Mouse (Mus musculus): Measurements from ENCODE around the gene Nkapl.

The Nkapl gene

DNA sequence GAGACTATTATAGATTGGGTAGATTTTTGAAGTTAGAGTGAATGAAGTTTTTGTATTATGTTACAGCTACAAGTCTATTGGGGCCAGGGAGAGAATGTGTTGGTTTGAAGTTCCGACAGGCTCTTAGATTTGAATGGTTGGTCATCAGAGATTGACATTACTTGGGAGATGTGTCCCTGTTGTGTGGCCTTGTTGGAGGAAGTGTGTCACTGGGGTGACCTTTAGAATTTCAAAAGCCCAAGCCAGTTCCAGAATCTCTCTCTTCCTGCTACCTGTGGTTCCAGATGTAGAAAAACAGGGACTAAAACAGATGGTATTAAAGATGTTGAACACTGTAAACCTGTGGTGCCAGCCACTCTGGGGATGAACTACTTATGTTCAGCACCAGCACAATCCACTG, 40.7 kb downstream of the Nkapl start:
- in situ Hi-C loops (cut with MseI, MboI): no loop called here

DNA sequence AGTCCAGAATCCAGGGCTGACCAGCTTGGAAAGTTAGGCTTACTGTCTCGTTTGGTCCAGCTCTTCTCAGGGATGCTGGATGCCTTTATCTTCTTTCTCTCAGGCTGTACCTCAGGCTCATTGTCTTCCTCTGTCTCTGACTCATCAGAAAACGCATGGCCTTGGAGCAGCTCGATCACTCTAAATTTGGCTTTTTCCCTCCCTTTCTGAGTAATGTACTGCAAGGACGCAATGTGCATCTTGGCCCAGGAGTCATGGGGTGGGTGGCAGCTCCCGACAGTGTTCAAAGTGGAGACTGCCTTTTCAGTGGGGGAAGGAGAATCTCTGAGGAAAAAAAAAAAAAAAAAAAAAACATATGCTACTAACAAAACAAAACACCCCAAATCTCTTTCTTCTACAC, 45.0 kb downstream of the Nkapl start:
- in situ Hi-C loops (cut with MseI, MboI): no loop called here

DNA sequence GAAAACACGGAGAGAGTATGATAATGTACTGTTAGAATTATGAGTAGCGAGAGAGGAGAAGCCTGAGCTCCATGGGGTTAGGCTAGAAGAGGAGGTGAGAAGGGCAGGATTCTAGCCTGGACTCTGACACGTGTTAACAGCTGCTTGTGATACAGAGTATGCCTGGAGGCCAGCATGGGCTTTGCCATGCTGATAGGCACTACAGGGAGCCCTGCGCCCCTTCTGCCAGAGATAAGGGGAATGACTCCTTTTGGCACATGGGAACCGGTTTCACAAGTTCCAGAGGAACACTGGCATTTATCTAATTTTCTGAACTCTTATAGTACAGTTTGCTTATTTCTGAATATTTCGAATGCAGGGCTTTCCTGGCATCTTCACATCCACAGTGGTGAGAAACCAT, 49.4 kb downstream of the Nkapl start:
- in situ Hi-C loops (cut with MseI, MboI): no loop called here

DNA sequence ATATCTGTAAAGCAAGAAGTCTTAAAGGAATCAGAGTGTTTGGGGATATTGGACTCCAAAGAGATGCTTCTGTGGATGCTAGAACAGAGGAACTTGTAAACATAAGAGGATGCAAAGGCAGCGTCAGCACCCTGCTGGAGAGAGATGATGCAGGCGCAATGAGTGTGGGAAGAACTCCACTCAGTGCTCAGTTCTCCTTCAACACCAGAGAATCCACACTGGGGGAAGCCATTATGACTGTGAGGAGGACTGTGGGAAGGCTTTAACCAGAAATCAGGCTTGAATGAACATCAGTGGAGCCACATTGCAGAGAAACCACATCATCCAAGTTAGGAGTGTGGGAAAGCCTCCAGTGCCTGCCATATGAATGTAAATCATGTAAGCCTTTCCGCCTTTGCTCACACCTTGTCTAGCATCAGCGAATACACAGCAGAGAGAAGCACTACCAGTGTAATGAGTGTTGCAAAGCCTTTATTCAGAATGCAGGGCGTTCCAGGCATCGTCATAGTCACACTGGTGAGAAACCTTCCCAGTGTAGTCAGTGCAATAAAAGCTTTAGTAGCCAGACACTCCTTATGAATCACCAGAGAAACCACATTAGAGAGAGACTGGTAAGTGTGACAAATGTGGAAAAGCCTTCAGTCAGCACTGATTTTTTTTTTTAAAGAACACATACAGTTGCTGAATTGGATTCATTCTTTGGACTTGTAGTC, 50.9 kb downstream of the Nkapl start:
- in situ Hi-C loops (cut with MseI, MboI): no loop called here

Data from mouse trophoblast stem cell (cell line).